Mouse (Mus musculus): Measurements from ENCODE around the gene Gbp8.
"Not testable (repeated sequence)": the region's sequence is repeated elsewhere in the genome, so short reads cannot be mapped to it uniquely, and the experiment has no call there.

DNA sequence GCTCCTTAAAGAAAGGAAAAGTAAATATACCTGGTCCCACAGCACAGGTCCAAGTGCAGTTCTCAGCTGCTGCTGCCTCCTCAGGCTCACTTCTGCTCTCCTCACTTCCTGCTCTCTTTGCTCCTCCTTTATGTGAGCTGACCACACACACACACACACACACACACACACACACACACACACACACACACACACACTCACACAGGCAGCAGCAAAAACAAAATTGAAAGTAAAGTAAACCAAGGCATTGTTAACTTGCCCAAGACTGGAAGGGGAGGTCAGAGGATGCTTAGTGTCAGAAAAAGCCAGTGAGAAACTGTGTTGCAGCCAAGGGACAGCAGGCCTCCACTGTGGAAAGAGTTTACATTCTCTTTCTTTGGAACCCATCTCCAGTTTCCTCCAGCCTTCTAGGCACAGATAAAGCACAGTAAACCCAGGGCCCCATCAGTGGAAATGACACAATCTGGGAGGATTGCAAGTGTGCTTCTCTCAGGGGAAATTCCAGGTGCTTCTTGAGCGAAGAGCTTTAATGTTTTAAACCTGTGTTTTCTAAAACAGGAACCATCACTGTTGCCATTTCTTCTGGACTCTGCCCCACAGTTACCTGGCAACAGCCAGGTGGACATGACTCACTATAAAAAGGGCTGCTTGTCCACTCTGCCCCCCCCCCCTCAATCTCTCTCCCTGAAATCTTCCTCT is 85.7 kb downstream of the Gbp8 start:
- TF ChIP-seq POLR2A (IDR thresholded peaks at IDR 0.05; ENCODE audit: insufficient read depth, low read length); EP300 (IDR thresholded peaks at IDR 0.05; ENCODE audit: insufficient read depth, low read depth, low read length); CTCF (IDR thresholded peaks at IDR 0.05; ENCODE audit: low read depth, low read length): not testable (repeated sequence)

Measured in ES-Bruce4 (cell line).